Mouse (Mus musculus) left cerebral cortex, adult 9 months (tissue): Measurements from ENCODE around the gene Ciapin1.
"Not testable (repeated sequence)": the region's sequence is repeated elsewhere in the genome, so short reads cannot be mapped to it uniquely, and the experiment has no call there.

Experiments used
- DNase-seq, 2 experiments: peaks; one replicate each; pipeline ENCODE4 v3.0.0; 2022; ENCODE audit warnings: low spot score in 2 of 2

Ciapin1 gene

DNA sequence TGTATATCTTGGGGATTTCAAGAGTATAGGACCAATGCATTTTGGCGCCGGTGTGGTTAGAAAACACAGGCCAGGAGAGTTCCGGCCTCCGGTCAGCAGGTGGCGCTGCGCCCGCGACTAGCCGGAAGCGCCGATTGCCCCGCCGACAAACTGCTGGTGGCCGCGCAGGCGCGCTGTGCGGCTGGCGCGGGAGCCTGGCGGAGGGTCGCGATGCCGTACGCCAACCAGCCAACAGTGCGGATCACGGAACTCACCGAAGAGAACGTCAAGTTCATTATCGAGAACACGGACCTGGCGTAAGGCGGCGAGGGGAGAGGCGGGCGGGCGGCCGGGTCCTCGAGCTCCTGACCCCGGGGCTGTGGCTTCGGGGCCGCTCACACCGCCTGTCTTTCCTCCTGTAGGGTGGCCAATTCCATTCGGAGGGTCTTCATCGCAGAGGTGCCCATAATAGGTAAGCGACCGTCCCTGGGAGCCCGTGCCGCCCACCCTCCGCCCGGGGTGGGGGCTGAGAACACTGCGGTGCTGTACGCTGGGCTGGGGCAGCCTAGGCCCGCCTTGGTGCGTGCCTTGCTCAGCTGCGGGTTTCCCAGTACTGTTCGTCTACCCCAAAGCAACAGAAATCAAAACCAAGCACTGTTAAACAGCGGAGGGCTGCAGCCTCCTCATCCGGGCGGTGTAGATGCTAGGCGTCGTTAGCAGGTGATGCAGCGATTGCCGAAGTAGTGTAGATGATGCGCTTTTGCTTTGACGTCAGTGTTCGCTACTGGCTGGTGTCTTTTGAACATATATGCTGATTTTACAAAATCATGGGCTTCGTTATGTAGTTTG, 19.4 kb upstream of the Ciapin1 start, which contains the start of gene Polr2c:
TSS of gene Polr2c (plus strand) at position 105 of the 828 bp plus-strand sequence.
- peak; percentile 71 to 94 for DNase-seq

- DNase-seq = no peak
Observed at GRCm38 (mm10) chr8:94857011-94857345, 18.8 kb upstream of the Ciapin1 start.

DNA sequence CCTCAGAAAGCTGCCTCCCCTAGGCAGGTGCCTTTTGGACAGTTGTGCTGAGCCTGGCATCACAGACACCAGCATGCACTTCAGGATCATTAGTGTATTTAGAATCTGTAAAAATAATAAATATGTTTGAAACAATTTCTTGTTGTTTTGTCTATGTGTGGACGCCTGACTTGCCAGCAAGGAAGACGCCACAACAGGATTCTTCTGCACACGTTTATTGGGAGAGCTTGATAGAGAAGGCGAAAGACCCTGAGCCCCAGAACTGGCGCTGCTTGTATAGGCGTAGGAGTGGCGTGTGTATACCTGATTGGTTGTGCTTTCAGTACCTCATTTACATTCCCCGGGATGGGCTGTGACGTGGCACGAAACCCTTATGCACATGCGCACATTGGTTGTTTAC, 16.6 kb upstream of the Ciapin1 start:
- not testable (repeated sequence) for DNase-seq

GRCm38 (mm10) chr8:94850049-94850448, 11.9 kb upstream of the Ciapin1 start:
- DNase-seq = no peak

GRCm38 (mm10) chr8:94841183-94841582, 3.0 kb upstream of the Ciapin1 start:
- no peak for DNase-seq

GRCm38 (mm10) chr8:94838600-94838999, 442 bp upstream of the Ciapin1 start:
- DNase-seq = peak in 1 of 2 experiments; percentile 68

- no peak for DNase-seq
Observed at GRCm38 (mm10) chr8:94836456-94837240, 1.5 kb downstream of the Ciapin1 start.

GRCm38 (mm10) chr8:94835751-94836150, 2.4 kb downstream of the Ciapin1 start:
- DNase-seq = not testable (repeated sequence)

GRCm38 (mm10) chr8:94833901-94834405, 4.2 kb downstream of the Ciapin1 start:
- DNase-seq = not testable (repeated sequence)

GRCm38 (mm10) chr8:94828284-94828683, 9.9 kb downstream of the Ciapin1 start:
- DNase-seq = no peak

- DNase-seq = no peak
Observed at GRCm38 (mm10) chr8:94826210-94826609, 11.9 kb downstream of the Ciapin1 start.

DNA sequence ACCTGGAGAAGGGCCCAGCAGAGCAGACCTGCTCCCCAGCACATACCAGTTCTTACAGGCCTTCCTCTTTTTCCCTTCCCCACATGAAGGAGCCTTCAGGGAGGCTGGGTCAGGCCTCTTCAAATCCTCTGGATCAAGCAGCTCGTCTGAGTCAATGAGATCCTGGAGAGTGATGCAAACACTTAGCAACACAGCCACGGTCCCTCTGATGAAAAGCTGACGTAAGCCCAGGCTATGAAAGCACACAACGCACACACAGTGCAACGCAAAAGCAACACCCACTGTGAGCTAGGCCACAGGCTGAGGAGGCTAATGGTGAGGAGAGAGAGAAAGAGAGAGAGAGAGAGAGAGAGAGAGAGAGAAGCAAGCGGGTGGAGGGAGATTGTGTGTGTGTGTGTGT, 13.0 kb downstream of the Ciapin1 start:
- DNase-seq = no peak

DNA sequence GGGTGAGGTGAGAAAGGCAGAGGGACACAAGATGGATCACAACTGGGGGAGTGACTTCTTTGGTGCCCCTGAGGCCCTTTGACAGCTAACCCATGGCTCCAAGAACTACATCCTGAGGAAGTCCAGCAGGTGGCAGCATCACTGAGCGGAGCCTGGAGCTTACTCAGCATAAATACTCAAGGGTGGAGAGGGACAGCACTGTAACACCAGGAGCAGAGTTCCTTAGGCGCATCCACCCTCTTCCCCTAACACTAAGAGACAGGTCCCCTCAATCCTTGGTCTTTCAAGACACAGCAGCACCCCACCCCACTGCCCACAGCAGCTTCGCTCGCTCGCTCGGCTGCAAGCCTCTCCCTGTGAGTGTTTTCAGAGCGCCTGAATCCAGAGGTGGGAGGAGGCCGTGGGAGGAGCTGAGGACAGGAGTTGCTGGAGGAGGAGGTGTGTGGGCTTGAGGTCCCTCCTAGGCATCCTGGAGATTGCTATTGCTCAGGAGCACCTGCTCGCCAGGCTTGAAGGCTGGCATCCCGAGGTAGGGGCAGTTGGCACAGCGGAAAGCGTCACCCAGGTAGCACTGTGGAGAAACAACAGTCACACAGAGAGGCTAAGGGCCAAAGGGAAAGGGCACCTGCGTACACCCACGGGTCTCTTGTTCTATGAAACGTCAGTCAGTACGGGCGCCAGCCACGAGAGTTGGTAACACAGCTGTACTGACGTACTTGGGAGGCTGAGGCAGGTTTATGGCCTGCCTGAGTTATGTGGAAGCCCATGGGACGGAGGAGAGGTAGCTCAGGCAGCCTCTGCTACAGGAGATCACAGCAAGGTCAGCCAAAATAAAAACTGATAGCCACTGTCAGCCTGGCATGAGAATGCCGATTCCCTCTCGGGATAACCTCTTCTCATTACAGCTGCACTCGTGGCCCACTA, 15.3 kb downstream of the Ciapin1 start:
- peak in 1 of 2 experiments; percentile 65 for DNase-seq

DNA sequence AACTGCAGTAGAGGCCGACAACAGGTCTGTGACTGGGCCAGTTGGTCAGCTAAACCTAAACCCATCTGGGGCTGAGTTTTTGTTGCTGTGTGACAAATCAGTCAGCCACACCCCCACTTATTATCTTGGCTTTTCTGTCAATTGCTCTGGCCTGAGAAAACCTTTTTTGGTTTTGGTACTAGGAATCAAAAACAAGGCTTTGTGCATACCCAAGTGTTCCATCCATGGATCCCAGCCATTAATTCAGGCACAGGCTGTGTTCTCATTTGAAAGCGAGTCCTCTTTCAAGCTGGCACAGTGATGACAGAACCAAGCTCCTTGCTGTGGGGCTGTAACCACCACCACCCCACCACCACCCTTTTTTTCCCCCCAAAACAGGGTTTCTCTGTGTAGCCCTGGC, 16.8 kb downstream of the Ciapin1 start:
- DNase-seq = no peak

GRCm38 (mm10) chr8:94820553-94820952, 17.6 kb downstream of the Ciapin1 start:
- no peak for DNase-seq

- DNase-seq = no peak
Observed at GRCm38 (mm10) chr8:94819671-94820179, 18.4 kb downstream of the Ciapin1 start.

DNA sequence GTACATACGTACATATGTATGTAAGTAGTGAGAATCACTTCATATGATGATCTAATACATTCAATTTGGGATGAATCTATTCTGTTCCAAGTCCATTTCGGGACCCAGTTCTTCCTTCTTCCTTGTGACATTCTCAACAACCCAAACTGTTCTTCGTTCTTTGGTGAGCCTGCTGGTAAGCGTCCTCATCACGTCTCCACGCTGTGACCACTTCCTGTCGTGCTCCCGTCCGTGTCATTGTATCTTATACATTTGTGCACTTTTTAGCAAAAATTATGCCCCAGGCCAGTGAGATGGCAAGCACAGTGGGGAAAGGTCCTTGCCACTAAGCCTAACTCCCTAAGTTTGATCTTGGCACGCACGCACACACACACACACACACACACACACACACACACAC, 20.2 kb downstream of the Ciapin1 start:
- no peak for DNase-seq

- no peak for DNase-seq
Observed at GRCm38 (mm10) chr8:94814556-94814955, 23.6 kb downstream of the Ciapin1 start.

GRCm38 (mm10) chr8:94812645-94813098, 25.5 kb downstream of the Ciapin1 start:
- peak; percentile 75 to 97 for DNase-seq

DNA sequence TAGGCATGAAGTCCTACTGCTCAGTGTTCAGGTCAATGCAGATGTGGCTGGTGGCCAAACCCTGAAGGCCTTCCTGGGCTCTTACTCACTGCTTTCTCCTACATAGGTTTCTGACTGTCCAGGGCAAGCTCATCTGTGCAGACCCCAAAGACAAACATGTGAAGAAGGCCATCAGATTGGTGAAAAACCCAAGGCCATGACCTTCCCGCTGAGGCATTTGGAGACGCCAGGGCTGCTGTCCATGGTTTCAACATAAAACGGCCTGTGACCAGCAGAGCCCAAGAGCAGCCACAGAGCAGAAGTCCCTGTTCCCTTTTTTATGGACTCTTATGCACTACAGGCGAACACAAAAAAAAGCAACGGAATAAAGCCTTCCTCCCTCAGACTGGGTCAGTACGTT, 26.5 kb downstream of the Ciapin1 start:
- DNase-seq = no peak

GRCm38 (mm10) chr8:94810855-94811254, 27.3 kb downstream of the Ciapin1 start:
- DNase-seq = no peak
